Comparison of ENCODE assay signal across 10 mouse cellular contexts in the genomic region with DNA sequence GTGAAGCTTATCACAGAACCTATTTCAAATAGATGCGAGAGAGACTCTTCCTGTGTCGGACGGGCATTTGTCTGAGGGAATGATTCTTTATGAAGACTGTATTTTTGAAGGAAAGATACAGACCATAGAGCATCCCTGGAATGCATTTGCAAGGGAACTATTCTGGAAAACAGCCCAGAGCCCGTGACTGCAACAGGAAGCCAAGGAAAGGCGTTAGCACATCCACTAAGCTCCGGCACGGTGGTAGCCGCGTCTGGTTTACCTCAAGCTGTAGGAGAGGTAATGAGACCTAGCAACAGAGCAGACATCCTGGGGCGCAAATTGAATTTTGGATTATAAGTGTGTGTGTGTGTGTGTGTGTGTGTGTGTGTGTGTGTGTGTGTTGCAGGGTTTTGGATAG.
DNase-seq lines count a peak whose midpoint lies in the region; ATAC-seq and TF ChIP-seq lines count a peak whose summit lies in the region.
"Had no signal": no experiment of that assay in that cellular context is flagged by ENCODE, and none has a peak within 500 bp of the region (broad histone marks: within the 10 kb centered on the region; RNA-seq: fewer than 3 reads in every experiment).

No protein-coding gene starts in this region.

- peak; percentile 36 for DNase-seq in kidney, adult 2 months
- no peak for DNase-seq in kidney, adult 11 months
- peak; percentile 46 for DNase-seq in Patski (ENCODE audit: low read depth, low spot score)
- peak; percentile 84 for DNase-seq in embryonic facial prominence, embryonic 14.5 days (ENCODE audit: low spot score)
- DNase-seq in limb, embryonic 11.5 days (ENCODE audit: low spot score) = peak; percentile 58
- no peak for DNase-seq in gastrocnemius, adult 8-10 months (ENCODE audit: low spot score in 2 of 2)
- no peak for DNase-seq in right cerebral cortex, adult 2 months (ENCODE audit: low spot score in 2 of 2)
- no peak for DNase-seq in cerebellum, adult 18-20 months

- H3K4me3 ChIP-seq in kidney, adult 2 months (ENCODE audit: insufficient read depth, low read depth, low read length) = no peak overlapping the region
- no peak overlapping the region for H3K4me3 ChIP-seq in embryonic facial prominence, embryonic 14.5 days (ENCODE audit: low read depth, low read length)
- H3K4me3 ChIP-seq in limb, embryonic 11.5 days (ENCODE audit: low read depth, low read length) = no peak overlapping the region
- H3K4me3 ChIP-seq: myocyte had no signal

- no peak for TF ChIP-seq CTCF in kidney, adult 2 months (conservative IDR thresholded peaks at IDR 0.05; ENCODE audit: insufficient read depth, insufficient read length, low read depth, low read length)
- no peak for TF ChIP-seq CTCF in Patski (IDR thresholded peaks at IDR 0.05)

- H3K4me2 ChIP-seq in embryonic facial prominence, embryonic 14.5 days (ENCODE audit: low read depth, low read length) = peak overlapping the region; percentile 12; the same call in 1 of the 2 replicates
- no peak overlapping the region for H3K4me2 ChIP-seq in limb, embryonic 11.5 days (ENCODE audit: low read depth, severe bottlenecking)

- H3K4me1 ChIP-seq in kidney, adult 2 months (ENCODE audit: control insufficient read depth, insufficient read depth, low read length) = no peaks in the 10 kb centered on the region
- peaks cover 25% of the 10 kb centered on the region for H3K4me1 ChIP-seq in embryonic facial prominence, embryonic 14.5 days (ENCODE audit: control insufficient read depth, insufficient read depth, low read length)
- peaks cover 34% of the 10 kb centered on the region for H3K4me1 ChIP-seq in limb, embryonic 11.5 days (ENCODE audit: control insufficient read depth, insufficient read depth, low read length)

- WGBS in kidney, adult 2 months = 42% methylated on average over 10 of the region's 10 CpGs
- 23% methylated on average over 10 of the region's 10 CpGs for WGBS in embryonic facial prominence, embryonic 14.5 days
- 22% methylated on average over 10 of the region's 10 CpGs for WGBS in limb, embryonic 11.5 days

- H3K27me3 ChIP-seq in kidney, adult 2 months (replicated peaks; ENCODE audit: control insufficient read depth, insufficient read depth, low read length) = no peaks in the 10 kb centered on the region
- no peaks in the 10 kb centered on the region for H3K27me3 ChIP-seq in Patski
- peaks cover 8% of the 10 kb centered on the region; the same call in 1 of the 2 replicates for H3K27me3 ChIP-seq in embryonic facial prominence, embryonic 14.5 days (replicated peaks; ENCODE audit: control insufficient read depth, insufficient read depth, low read length)
- no peaks in the 10 kb centered on the region for H3K27me3 ChIP-seq in limb, embryonic 11.5 days (ENCODE audit: control insufficient read depth, insufficient read depth, low read length)

- TF ChIP-seq POLR2A in kidney, adult 2 months (IDR thresholded peaks at IDR 0.05; ENCODE audit: low read depth, low read length) = no peak

- H3K9ac ChIP-seq in embryonic facial prominence, embryonic 14.5 days (ENCODE audit: low read depth, low read length) = no peak overlapping the region
- H3K9ac ChIP-seq in limb, embryonic 11.5 days (ENCODE audit: low read length) = no peak overlapping the region

- in situ Hi-C loops in Patski (cut with MboI; ENCODE audit: low pct_unique_long_range_greater_than_20kb) = loop anchor here (10.0 kb wide), 1 partner anchor 322 kb away; a partner anchor contains a TSS

- no peak for ATAC-seq in Patski
- ATAC-seq in embryonic facial prominence, embryonic 14.5 days (ENCODE audit: low read depth) = no peak; the same call in 1 of the 2 replicates
- ATAC-seq in limb, embryonic 11.5 days (ENCODE audit: insufficient number of reproducible peaks, low FRiP score, low TSS enrichment, low read depth) = peak; percentile 41; the same call in 1 of the 2 replicates
- ATAC-seq: hindbrain, embryonic 16.5 days had no signal

- CTCF ChIA-PET in Patski (lab: Charles Lee) = no interaction called here

- H3K36me3 ChIP-seq in kidney, adult 2 months (ENCODE audit: control insufficient read depth, insufficient read depth, low read length) = no peaks in the 10 kb centered on the region
- no peaks in the 10 kb centered on the region for H3K36me3 ChIP-seq in embryonic facial prominence, embryonic 14.5 days (ENCODE audit: control insufficient read depth, insufficient read depth, low read length)
- no peaks in the 10 kb centered on the region for H3K36me3 ChIP-seq in limb, embryonic 11.5 days (ENCODE audit: control insufficient read depth, insufficient read depth, low read length)

- POLR2A ChIA-PET in Patski (lab: Charles Lee) = interaction anchor here (0.6 kb wide), 1 partner anchor 205 kb away, joined by 3 read pairs; no protein-coding TSS in a partner anchor

- no peaks in the 10 kb centered on the region for H3K9me3 ChIP-seq in embryonic facial prominence, embryonic 14.5 days (ENCODE audit: control insufficient read depth, low read length)
- H3K9me3 ChIP-seq in limb, embryonic 11.5 days (ENCODE audit: control insufficient read depth, low read length) = no peaks in the 10 kb centered on the region

- H3K27ac ChIP-seq in kidney, adult 2 months (ENCODE audit: insufficient read depth, low read depth, low read length) = no peak overlapping the region
- H3K27ac ChIP-seq in embryonic facial prominence, embryonic 14.5 days (replicated peaks; ENCODE audit: low read depth, low read length) = peak overlapping the region; percentile 39
- H3K27ac ChIP-seq in limb, embryonic 11.5 days (replicated peaks; ENCODE audit: low read depth, low read length) = no peak overlapping the region; the same call in 1 of the 2 replicates

Comparison
In these comparisons a context has a peak if more than half of its experiments do, and no peak if none do; other contexts are left out.
1. DNase-seq: peak in kidney, adult 2 months (single experiment), Patski (single experiment), embryonic facial prominence, embryonic 14.5 days (single experiment) and limb, embryonic 11.5 days (single experiment); none in kidney, adult 11 months (single experiment), gastrocnemius, adult 8-10 months (0 of 2), right cerebral cortex, adult 2 months (0 of 2) and cerebellum, adult 18-20 months (0 of 2).